Mouse (Mus musculus) Patski (cell line): ENCODE data around the gene Slc44a5. TPM values are rescaled to one million over a fixed set of nuclear protein-coding genes. Genes with fewer than 3 reads are reported as not detected.

Source experiments
- ATAC-seq: fragments of 100-300 bp; one replicate; pipeline ENCODE4 v1.8.0; 2021
- CTCF ChIA-PET: fragments of 350-600 bp; sonication (Branson Sonifier 250); formaldehyde crosslinking; loops from one replicate; lab custom pipeline; 2022; ENCODE audit warnings: inconsistent platforms; lab: Charles Lee
- POLR2A ChIA-PET: fragments of 350-600 bp; sonication (Branson Sonifier 250); formaldehyde crosslinking; loops from one replicate; lab custom pipeline; 2022; ENCODE audit warnings: antibody characterized with exemption, inconsistent platforms; lab: Charles Lee
- DNase-seq: peaks from one replicate; pipeline ENCODE4 v3.0.0-alpha.2; 2011; ENCODE audit warnings: low read depth, low spot score
- H3K27me3 ChIP-seq: fragments of 371-371 bp; one replicate; pipeline ENCODE4 v1.5.1; 2021
- CTCF ChIP-seq: fragments of 100-300 bp; IDR thresholded peaks from one replicate; pipeline ENCODE4 v1.5.1; 2021
- in situ Hi-C: fragments of 300-500 bp; cut with MboI; formaldehyde crosslinking; loops from 3 replicates; pipeline ENCODE4 v1.11.1; 2018; ENCODE audit warnings: low pct_unique_long_range_greater_than_20kb, mixed read lengths
- polyA plus RNA-seq: library from polyadenylated mRNA; unstranded; gene quantifications from one replicate; pipeline ENCODE4 v1.2.3, GENCODE M21; 2021

Gene Slc44a5
- polyA plus RNA-seq, 1 experiment from 2014 or later: 5.0 TPM

DNA sequence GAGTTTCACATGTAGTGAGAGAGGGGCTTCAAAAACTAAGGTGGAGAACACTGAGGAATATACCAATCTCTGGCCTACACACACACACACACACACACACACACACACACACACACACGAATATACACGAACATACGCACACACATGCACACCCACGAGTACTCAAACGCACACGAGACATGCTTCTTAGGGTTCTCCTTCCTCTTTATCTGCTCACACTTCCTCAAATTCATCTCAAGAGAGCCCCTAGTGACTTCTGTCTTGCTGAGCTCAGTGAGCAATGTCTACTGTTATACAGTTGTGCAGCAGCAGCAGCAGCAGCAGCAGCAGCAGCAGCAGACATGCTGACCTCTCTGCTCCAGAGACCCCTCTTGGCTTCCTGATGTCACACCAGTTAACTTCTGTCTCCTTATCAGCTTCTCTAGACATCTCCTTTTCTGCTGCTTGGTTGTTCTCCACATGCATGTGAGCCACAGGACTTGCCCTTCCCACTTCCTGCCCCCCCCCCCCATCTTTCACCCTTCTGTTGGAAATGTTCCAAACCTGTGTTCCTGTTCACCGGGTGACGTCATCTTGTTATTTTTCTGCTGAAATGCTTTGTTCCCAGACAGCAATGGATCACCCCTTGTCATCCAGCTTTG lies 204.5 kb downstream of the Slc44a5 start:
- POLR2A ChIA-PET: no interaction called here
- in situ Hi-C loops: no loop called here
- no peak for ATAC-seq
- CTCF ChIA-PET: interaction anchor here (1.5 kb wide), 1 partner anchor 38 kb away, joined by 3 read pairs; no protein-coding TSS in a partner anchor
- TF ChIP-seq CTCF: no peak
- DNase-seq: no peak
- no peaks in the 10 kb centered on the region for H3K27me3 ChIP-seq

DNA sequence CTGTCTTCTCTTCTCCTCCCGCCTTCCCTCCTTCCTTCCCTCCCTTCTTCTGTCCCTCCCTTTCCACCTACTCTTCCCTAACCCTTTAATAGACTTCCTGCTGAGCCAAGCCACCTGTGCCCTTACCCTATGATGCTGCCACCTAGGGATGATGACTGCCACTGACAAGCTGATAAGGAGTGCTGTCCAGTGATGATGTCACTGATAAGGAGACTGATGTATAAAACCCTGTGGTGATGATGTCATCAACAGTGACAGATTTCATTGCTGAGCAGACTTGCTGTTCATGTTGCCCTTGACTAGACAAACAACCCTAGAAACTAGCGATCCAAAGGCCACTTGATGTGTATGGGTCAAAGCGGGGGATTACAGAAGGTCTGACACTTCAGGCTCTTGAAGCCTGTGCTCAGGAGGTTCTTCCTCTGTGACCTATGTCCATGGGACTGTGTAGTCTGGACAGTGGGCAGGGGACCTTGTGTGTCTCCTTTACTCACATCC lies 206.2 kb downstream of the Slc44a5 start:
- no peak for DNase-seq
- ChIA-PET CTCF (no interaction called here), POLR2A (no interaction called here)
- in situ Hi-C loops: no loop called here
- ATAC-seq: no peak
- no peak for TF ChIP-seq CTCF
- no peaks in the 10 kb centered on the region for H3K27me3 ChIP-seq

DNA sequence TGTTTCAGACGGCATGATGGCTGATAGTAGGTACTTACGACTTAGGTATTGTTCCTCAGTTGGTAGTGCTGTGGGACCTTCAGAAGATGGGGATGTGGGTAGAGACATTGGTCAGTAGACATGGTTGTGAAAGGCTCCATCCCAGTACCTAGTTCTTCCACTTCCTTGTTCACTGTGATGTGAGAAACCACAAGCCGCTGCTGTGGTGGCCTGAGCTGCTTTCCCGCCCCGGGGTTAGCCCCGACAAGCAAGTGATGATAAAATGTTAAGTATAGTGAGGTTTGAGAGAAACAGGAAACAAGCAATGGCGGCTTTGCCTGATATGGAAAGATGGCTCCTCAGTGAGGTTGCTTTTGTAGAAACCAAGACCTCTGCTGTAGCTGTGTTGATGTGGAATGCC lies 209.8 kb downstream of the Slc44a5 start:
- DNase-seq (no peak), ATAC-seq (no peak)
- no peak for TF ChIP-seq CTCF
- ChIA-PET POLR2A (interaction anchor here (0.6 kb wide), 1 partner anchor 162 kb away, joined by 3 read pairs; no protein-coding TSS in a partner anchor), CTCF (interaction anchor here (1.1 to 1.8 kb wide), 2 partner anchors 11 to 19 kb away, joined by 4 read pairs; no protein-coding TSS in a partner anchor)
- in situ Hi-C loops: no loop called here
- no peaks in the 10 kb centered on the region for H3K27me3 ChIP-seq

DNA sequence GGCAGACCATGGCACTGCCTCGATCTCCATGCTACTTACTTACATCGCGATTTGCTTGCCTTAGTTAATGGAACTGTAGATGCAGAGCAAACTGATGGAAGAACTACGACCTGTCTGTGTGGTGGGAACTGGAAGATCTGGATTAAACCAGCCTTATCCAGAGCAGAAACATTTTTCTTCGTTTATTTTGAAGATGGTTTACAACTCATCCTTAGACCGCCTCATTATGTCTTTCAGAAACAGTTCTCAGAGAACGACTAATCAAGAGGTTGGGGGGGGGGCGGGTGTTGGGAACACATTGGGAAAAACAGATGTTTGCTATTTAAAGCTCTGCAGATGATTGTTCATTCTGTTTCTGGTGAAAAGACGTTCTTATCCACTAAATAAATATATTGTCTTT lies 210.7 kb downstream of the Slc44a5 start:
- ChIA-PET CTCF (interaction anchor here (0.9 to 1.8 kb wide), 3 partner anchors 10 to 20 kb away, joined by 4 read pairs; no protein-coding TSS in a partner anchor), POLR2A (no interaction called here)
- in situ Hi-C loops: no loop called here
- ATAC-seq (no peak), DNase-seq (no peak)
- TF ChIP-seq CTCF: no peak
- no peaks in the 10 kb centered on the region for H3K27me3 ChIP-seq

DNA sequence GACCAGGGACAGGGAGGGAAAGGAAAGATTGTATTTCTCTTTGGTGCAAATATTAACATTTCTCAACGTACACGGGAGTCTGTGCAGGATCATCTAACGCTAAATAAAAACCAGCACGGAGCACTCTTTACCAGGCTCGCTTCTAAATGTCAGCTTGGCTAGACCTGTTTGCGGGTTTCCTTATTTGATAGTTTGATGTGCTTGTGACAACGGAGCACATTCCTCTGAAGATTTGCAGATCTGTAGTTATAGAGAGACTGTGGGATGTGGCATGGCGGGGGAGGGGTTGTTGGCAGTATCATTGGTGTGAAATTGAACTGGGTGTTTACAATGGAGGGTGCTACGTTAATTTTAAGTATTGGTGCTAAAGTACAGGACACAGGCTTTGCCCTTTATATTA lies 215.4 kb downstream of the Slc44a5 start:
- ChIA-PET POLR2A (no interaction called here), CTCF (interaction anchor here (0.9 to 1.1 kb wide), 4 partner anchors 15 to 200 kb away, joined by 3 to 4 read pairs (median 3); no protein-coding TSS in a partner anchor)

DNA sequence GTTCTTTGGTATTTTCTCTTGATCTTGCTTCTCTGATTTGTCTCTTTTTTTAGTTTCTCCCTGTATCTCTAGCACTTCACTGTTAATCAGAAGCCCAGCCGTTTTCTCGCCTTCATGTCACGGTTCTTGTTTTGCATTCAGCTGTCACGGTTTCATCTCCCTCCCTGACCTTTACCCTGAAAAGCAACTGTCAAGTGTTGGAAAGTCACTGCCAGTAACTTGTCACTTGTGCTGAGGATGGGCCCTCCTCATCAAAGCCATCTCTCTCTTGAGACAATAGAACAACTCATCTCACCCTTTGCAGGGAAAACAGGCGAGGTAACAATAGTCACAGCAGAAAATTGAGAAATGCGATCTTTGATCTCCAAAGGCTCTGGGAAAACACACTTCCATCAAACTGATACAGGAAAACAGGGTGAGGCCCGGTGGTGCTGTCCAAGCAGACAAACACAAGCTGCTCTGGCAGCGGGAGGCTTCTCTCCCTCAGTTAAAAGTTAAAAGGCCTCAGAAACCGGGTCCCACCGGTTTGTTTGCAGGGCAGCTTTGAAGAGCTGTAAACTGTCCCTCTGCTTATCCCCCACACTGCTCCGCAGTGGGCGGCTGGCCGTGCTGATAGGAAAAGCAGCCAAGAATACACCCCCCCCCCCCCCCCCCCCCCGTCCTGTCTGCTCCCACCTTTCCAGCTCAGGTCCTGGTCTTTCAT lies 219.2 kb downstream of the Slc44a5 start:
- no peak for ATAC-seq
- H3K27me3 ChIP-seq: no peaks in the 10 kb centered on the region
- no peak for DNase-seq
- POLR2A ChIA-PET: no interaction called here
- TF ChIP-seq CTCF: no peak
- in situ Hi-C loops: no loop called here
- CTCF ChIA-PET: no interaction called here

More for the DNA sequence above, 215.4 kb downstream of the Slc44a5 start:
- TF ChIP-seq CTCF: no peak
- in situ Hi-C loops: no loop called here
- ATAC-seq (no peak), DNase-seq (no peak)
- no peaks in the 10 kb centered on the region for H3K27me3 ChIP-seq

DNA sequence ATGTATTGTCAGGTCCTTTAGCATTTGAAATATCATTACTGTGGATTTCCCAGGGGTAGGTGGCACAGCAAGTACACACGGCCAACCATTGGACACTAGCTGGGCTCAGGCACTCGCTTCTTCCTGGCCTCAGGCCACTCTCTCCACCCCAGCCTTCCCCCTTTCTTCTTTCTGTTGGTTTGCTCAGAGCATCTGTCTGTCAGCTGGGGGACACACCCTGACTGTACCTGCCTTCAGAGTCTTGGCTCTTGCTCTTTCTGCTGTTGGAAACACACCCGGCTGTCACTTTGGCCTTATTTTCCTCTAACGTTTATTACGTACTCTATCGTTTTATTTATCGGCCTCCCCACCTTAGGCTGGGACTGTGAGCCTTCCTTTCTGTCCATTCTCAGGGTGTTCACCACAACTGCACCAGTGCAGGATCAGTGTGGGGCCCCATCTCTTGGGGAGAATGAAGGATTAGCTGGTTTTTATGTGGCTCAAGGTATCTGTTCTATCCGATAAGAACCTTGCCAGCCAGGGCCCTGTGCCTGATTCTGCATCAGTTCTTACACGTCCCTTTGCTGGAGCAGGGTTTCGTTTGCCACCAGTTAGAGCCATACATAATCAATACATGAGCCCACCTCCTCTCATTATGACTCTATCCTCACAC lies 220.1 kb downstream of the Slc44a5 start:
- H3K27me3 ChIP-seq: no peaks in the 10 kb centered on the region
- no peak for ATAC-seq
- ChIA-PET POLR2A (interaction anchor here (0.6 kb wide), 1 partner anchor 209 kb away, joined by 5 read pairs; no protein-coding TSS in a partner anchor), CTCF (no interaction called here)
- no peak for TF ChIP-seq CTCF
- no peak for DNase-seq
- in situ Hi-C loops: no loop called here

DNA sequence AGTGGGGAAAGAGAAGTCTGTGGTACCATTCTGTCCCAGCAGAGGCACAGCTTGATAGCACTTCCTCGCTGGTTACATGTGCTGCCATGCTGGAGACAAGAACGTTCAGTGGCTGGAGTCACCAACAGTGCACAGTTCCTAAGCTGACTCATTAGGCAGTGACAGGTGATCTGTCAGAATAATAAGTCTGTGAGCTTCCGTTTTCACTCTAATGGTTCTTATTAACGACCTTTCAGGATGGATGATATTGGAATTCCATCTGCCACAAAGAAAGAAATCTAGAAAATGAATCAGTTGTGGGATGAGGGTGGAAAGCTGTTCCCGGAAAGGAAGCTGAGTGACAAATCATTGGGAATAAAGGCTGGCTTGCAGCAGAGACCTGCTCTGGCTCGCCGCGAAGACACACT lies 227.2 kb downstream of the Slc44a5 start:
- DNase-seq (no peak), ATAC-seq (peak; percentile 58)
- in situ Hi-C loops: no loop called here
- CTCF ChIA-PET: interaction anchor here (1.0 to 1.1 kb wide), 5 partner anchors 11 to 36 kb away, joined by 3 to 4 read pairs (median 3); no protein-coding TSS in a partner anchor
- POLR2A ChIA-PET: no interaction called here
- no peaks in the 10 kb centered on the region for H3K27me3 ChIP-seq
- TF ChIP-seq CTCF: no peak

DNA sequence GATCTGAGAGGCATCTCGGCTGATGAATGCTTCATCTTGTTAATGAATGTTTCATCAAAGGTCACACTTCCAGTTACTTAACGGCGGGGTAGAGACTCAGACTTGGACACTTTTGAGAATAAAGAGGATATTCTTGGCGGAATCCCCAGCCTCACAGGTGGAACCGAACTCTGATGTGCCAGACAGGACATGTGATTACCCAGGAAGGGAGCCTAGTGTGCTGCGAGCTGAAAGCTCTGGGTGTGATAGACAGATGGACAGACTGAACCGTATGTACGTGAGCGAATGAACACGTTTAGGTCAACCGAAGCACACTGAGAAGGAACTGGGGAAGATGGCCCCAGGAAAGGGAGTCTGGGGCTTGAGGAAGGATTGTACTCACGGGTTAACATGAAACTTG lies 228.6 kb downstream of the Slc44a5 start:
- CTCF ChIA-PET: no interaction called here
- TF ChIP-seq CTCF: no peak
- no peak for ATAC-seq
- H3K27me3 ChIP-seq: no peaks in the 10 kb centered on the region
- no peak for DNase-seq
- in situ Hi-C loops: no loop called here
- POLR2A ChIA-PET: no interaction called here

DNA sequence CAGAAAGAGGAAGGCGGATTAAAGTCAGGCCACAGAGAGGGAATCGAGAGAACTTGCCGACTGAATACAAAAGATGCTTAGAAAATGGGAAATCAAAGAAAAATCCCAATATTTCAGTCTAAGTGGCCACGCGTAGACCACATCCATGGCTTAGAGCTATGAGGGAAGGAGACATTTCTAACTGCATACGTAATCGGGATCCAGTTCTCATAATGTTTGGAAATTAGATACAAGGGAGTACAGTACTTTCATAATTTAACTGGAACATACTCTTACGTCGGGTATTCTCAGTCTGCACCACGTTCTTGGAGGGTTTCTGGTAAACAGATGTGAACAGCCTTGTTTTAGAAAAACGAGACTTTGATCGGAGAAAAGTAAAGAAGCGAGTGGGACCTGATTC lies 229.1 kb downstream of the Slc44a5 start:
- in situ Hi-C loops: no loop called here
- no peak for DNase-seq
- CTCF ChIA-PET: interaction anchor here (2.3 kb wide), 1 partner anchor 24 kb away, joined by 5 read pairs; no protein-coding TSS in a partner anchor

More for the DNA sequence above, 229.1 kb downstream of the Slc44a5 start:
- ATAC-seq: no peak
- POLR2A ChIA-PET: no interaction called here
- H3K27me3 ChIP-seq: no peaks in the 10 kb centered on the region
- TF ChIP-seq CTCF: no peak
